Mouse (Mus musculus) kidney, embryonic 14.5 days (tissue): Measurements from ENCODE around the gene Hsd11b2. TPM values are rescaled to one million over a fixed set of nuclear protein-coding genes. Genes with fewer than 3 reads are reported as not detected.

Experiments
- ATAC-seq: fragments of 200-750 bp; cut with Nextera tagmentation; 2 replicates; pipeline ENCODE4 v1.8.0; 2017; ENCODE audit warnings: moderate number of reproducible peaks, mild to moderate bottlenecking, moderate TSS enrichment, moderate library complexity; ENCODE audit not compliant: low FRiP score, low TSS enrichment
- H3K27ac ChIP-seq: fragments of 300-500 bp; sonication (generic); 2 replicates; pipeline ENCODE4 v1.5.1; 2014; ENCODE audit warnings: low read depth, mild to moderate bottlenecking, low read length, moderate library complexity, mixed read lengths
- H3K27me3 ChIP-seq: fragments of 300-500 bp; sonication (generic); 2 replicates; pipeline ENCODE4 v1.6.1; 2014; ENCODE audit warnings: mild to moderate bottlenecking, low read length; ENCODE audit not compliant: control insufficient read depth, insufficient read depth
- H3K36me3 ChIP-seq: fragments of 300-500 bp; sonication (generic); 2 replicates; pipeline ENCODE4 v1.6.1; 2014; ENCODE audit warnings: low read length, mixed read lengths; ENCODE audit not compliant: control insufficient read depth, insufficient read depth
- H3K4me1 ChIP-seq: fragments of 300-500 bp; sonication (generic); 2 replicates; pipeline ENCODE4 v1.6.1; 2014; ENCODE audit warnings: low read length, mixed read lengths; ENCODE audit not compliant: control insufficient read depth, insufficient read depth
- H3K4me2 ChIP-seq: fragments of 300-500 bp; sonication (generic); replicated peaks from 2 replicates; pipeline ENCODE4 v1.6.1; 2014; ENCODE audit warnings: low read depth, mild to moderate bottlenecking, low read length
- H3K4me3 ChIP-seq: fragments of 300-500 bp; sonication (generic); 2 replicates; pipeline ENCODE4 v1.5.1; 2014; ENCODE audit warnings: mild to moderate bottlenecking, low read length
- H3K9ac ChIP-seq: fragments of 300-500 bp; sonication (generic); 2 replicates; pipeline ENCODE4 v1.6.1; 2014; ENCODE audit warnings: low read depth, mild to moderate bottlenecking, low read length, moderate library complexity
- H3K9me3 ChIP-seq: fragments of 300-500 bp; sonication (generic); 2 replicates; pipeline ENCODE4 v1.6.1; 2016; ENCODE audit warnings: low read length; ENCODE audit not compliant: control insufficient read depth
- WGBS: fragments of 180-500 bp; shearing (Covaris S2); extraction: QIAGEN DNeasy Blood & Tissue Kit; methylation state at CpG from one replicate; pipeline ENCODE4 v1.1.7; 2014; 5-methylcytosine and 5-hydroxymethylcytosine counted together
- polyA plus RNA-seq: library from polyadenylated mRNA; unstranded; fragments of >200 nt; fragmentation: Nextera tagmentation; extraction: Ambion mirVana; gene quantifications from 2 replicates; pipeline ENCODE4 v1.2.1, GENCODE M21; 2014

The Hsd11b2 gene
- polyA plus RNA-seq, 1 experiment from 2014 or later = 40.2 TPM

- no peaks in the 10 kb centered on the region; the same call in 1 of the 2 replicates for H3K36me3 ChIP-seq
- peak within 1 kb of the TSS; percentile 48; the same call in 1 of the 2 replicates for H3K27ac ChIP-seq
- peak; percentile 99 for ATAC-seq
- WGBS = 4% methylated on average over 50 of the region's 53 CpGs
- peaks cover 9% of the 10 kb centered on the region; the same call in 1 of the 2 replicates for H3K4me1 ChIP-seq
- H3K4me3 ChIP-seq = peak within 1 kb of the TSS; percentile 81
- H3K9me3 ChIP-seq = no peaks in the 10 kb centered on the region
- H3K27me3 ChIP-seq = 0 out of 2 replicates have a peak, but pooled peaks cover 3% of the 10 kb centered on the region
- H3K4me2 ChIP-seq = peak within 1 kb of the TSS; percentile 91
- peak within 1 kb of the TSS; percentile 82 for H3K9ac ChIP-seq
Measured at GRCm38 (mm10) chr8:105565952-105566702, 47.6 kb downstream of the Hsd11b2 start, which contains the start of gene Atp6v0d1. TSS of gene Atp6v0d1 (minus strand) at chr8:105566047.

DNA sequence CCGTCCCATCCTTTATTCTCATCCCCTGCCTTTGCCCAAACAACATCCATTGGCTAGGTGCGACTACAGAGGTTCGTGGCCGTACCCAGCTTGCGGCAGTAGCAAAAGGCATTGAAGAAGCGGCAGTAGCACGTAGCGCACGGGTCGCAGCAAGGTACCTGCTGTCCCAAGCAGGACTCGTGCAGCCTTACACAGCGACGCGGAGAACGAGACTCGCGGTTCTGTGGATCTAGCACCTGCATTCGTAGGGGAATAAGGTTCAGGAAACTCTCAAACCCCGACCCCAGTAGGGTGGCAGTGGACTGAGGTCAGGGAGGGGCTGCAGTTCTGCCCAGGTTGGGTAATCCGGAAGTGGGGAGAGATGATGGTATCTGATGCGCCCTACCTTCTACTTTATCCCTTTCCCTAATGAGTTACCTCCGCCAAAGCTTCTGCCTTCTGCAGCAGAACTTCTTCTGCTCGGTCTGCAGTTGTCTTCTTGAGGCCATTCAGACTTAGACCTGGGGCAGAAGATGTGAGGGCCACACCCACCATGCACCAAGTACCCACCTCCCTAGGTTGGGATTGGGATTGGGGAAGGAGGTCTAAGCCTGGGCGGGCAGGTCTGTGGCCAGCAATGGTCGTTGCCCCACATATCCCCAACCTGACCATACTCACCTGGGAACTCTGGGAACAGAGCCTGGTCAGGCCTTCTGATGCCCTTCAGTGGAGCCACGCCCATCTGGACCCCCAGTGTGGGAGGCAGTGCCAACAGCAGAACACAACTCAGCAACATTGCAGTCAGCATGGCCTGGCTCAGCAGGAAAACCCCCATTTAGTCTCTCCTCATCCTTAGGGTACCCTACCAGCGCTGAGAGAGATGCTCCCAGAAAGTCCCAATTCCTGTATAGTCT lies 48.4 kb downstream of the Hsd11b2 start:
- Histone ChIP-seq H3K4me1 (peaks cover 9% of the 10 kb centered on the region; the same call in 1 of the 2 replicates), H3K4me2 (peak overlapping the region; percentile 52), H3K4me3 (peak overlapping the region; percentile 81), H3K27ac (no peak overlapping the region), H3K9me3 (no peaks in the 10 kb centered on the region), H3K9ac (peak overlapping the region; percentile 51; the same call in 1 of the 2 replicates), H3K36me3 (no peaks in the 10 kb centered on the region; the same call in 1 of the 2 replicates), H3K27me3 (0 out of 2 replicates have a peak, but pooled peaks cover 3% of the 10 kb centered on the region)
- WGBS = 29% methylated on average over 27 of the region's 27 CpGs
- ATAC-seq = no peak

DNA sequence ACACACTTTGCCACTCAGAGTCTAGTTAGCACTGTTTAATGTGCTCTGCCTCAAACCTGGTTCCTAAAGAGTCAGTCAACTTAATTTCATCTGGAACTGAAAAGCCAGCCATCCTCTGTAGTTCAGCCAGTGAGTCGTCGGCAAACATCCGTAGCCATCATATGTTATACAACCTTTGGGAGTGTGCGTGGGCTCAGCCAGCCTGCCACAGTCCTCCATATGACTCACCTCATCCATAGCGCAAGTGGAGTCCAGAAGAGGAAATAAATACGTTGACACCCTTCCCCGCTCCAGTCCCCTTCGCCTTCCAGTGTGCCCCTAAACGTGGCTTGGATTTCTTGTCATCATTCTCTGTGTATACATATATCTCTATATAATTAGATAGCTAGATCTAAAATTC lies 53.3 kb downstream of the Hsd11b2 start:
- no peak overlapping the region for H3K27ac ChIP-seq
- H3K27me3 ChIP-seq = 0 out of 2 replicates have a peak, but pooled peaks cover 3% of the 10 kb centered on the region
- H3K9ac ChIP-seq = no peak overlapping the region
- H3K4me1 ChIP-seq = peaks cover 4% of the 10 kb centered on the region; the same call in 1 of the 2 replicates
- H3K4me2 ChIP-seq = no peak overlapping the region
- no peaks in the 10 kb centered on the region for H3K9me3 ChIP-seq
- H3K4me3 ChIP-seq = no peak overlapping the region
- WGBS = 90% methylated on average over 9 of the region's 9 CpGs
- no peaks in the 10 kb centered on the region for H3K36me3 ChIP-seq
- ATAC-seq = no peak

DNA sequence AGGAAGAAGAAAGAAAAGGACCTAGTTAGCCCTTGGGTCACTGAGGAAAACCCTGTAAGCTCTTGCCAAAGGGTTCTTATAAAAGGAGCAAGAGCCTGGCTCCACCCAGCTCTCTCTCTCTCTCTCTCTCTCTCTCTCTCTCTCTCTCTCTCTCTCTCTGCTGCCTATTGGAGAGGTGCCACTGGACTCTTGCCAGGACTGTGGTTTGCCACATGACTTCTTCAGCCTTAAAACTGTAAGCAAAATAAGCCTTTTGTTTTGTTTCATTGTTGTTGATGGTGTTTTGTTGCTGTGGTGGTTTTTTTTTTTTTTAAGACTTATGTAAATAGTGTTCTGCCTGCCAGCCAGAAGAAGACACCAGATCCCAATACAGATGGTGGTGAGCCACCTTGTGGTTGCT lies 54.9 kb downstream of the Hsd11b2 start:
- Histone ChIP-seq H3K4me3 (no peak overlapping the region), H3K27ac (no peak overlapping the region), H3K9ac (no peak overlapping the region), H3K9me3 (no peaks in the 10 kb centered on the region), H3K36me3 (no peaks in the 10 kb centered on the region), H3K27me3 (no peaks in the 10 kb centered on the region), H3K4me2 (no peak overlapping the region), H3K4me1 (no peaks in the 10 kb centered on the region)
- no peak for ATAC-seq

Other genes starting within 250 kb of the Hsd11b2 start
- not detected in 2 replicates for gene Hsf4, start 249.0 kb upstream of the Hsd11b2 start, polyA plus RNA-seq
- 0.85 and 1.1 TPM in 2 replicates for gene Nol3, start 242.6 kb upstream of the Hsd11b2 start, polyA plus RNA-seq
- gene 4931428F04Rik, start 228.9 kb upstream of the Hsd11b2 start, polyA plus RNA-seq = 4.3 and 10.4 TPM in 2 replicates
- 13.1 and 17.8 TPM in 2 replicates for gene Exoc3l, start 222.7 kb upstream of the Hsd11b2 start, polyA plus RNA-seq
- gene E2f4, start 221.1 kb upstream of the Hsd11b2 start, polyA plus RNA-seq = 103 and 117 TPM in 2 replicates
- gene Elmo3, start 213.2 kb upstream of the Hsd11b2 start, polyA plus RNA-seq = 6.1 and 9.4 TPM in 2 replicates
- gene Lrrc29, start 192.5 kb upstream of the Hsd11b2 start, polyA plus RNA-seq = 1.6 and 2.1 TPM in 2 replicates
- 120 and 142 TPM in 2 replicates for gene Tmem208, start 192.4 kb upstream of the Hsd11b2 start, polyA plus RNA-seq
- gene Fhod1, start 170.8 kb upstream of the Hsd11b2 start, polyA plus RNA-seq = 5.1 and 6.0 TPM in 2 replicates
- 2.6 and 4.0 TPM in 2 replicates for gene Slc9a5, start 169.9 kb upstream of the Hsd11b2 start, polyA plus RNA-seq
- 0.43 and 1.2 TPM in 2 replicates for gene Plekhg4, start 145.5 kb upstream of the Hsd11b2 start, polyA plus RNA-seq
- gene Kctd19, start 105.3 kb upstream of the Hsd11b2 start, polyA plus RNA-seq = not detected in 2 replicates
- gene Lrrc36, start 105.2 kb upstream of the Hsd11b2 start, polyA plus RNA-seq = 0.21 TPM in 1 of 2 replicates, not detected in the other
- 18.3 and 22.3 TPM in 2 replicates for gene Tppp3, start 47.2 kb upstream of the Hsd11b2 start, polyA plus RNA-seq
- gene Zdhhc1, start 21.9 kb upstream of the Hsd11b2 start, polyA plus RNA-seq = 27.4 and 37.3 TPM in 2 replicates
- gene Atp6v0d1, start 47.3 kb downstream of the Hsd11b2 start, polyA plus RNA-seq = 73.9 and 90.1 TPM in 2 replicates
- 17.3 and 28.4 TPM in 2 replicates for gene Ripor1, start 86.5 kb downstream of the Hsd11b2 start, polyA plus RNA-seq
- gene Ctcf, start 117.8 kb downstream of the Hsd11b2 start, polyA plus RNA-seq = 73.0 and 139 TPM in 2 replicates
- gene Agrp, start 118.6 kb downstream of the Hsd11b2 start, polyA plus RNA-seq = 1.3 and 1.4 TPM in 2 replicates
- gene Carmil2, start 167.5 kb downstream of the Hsd11b2 start, polyA plus RNA-seq = 0.33 and 0.65 TPM in 2 replicates
- 50.3 and 62.0 TPM in 2 replicates for gene Acd, start 182.3 kb downstream of the Hsd11b2 start, polyA plus RNA-seq
- 15.6 and 16.1 TPM in 2 replicates for gene Pard6a, start 182.4 kb downstream of the Hsd11b2 start, polyA plus RNA-seq
- 0.16 TPM in 1 of 2 replicates, not detected in the other for gene 4933405L10Rik, start 188.9 kb downstream of the Hsd11b2 start, polyA plus RNA-seq
- gene Enkd1, start 189.5 kb downstream of the Hsd11b2 start, polyA plus RNA-seq = 33.0 and 36.2 TPM in 2 replicates
- gene Gfod2, start 239.9 kb downstream of the Hsd11b2 start, polyA plus RNA-seq = 11.9 and 15.8 TPM in 2 replicates